Mouse (Mus musculus) cerebellum, adult 11 months (tissue): ENCODE measurements around the gene Tmbim4.

ENCODE experiments used
- DNase-seq: peaks from one replicate; pipeline ENCODE4 v3.0.0; 2022

The Tmbim4 gene

DNA sequence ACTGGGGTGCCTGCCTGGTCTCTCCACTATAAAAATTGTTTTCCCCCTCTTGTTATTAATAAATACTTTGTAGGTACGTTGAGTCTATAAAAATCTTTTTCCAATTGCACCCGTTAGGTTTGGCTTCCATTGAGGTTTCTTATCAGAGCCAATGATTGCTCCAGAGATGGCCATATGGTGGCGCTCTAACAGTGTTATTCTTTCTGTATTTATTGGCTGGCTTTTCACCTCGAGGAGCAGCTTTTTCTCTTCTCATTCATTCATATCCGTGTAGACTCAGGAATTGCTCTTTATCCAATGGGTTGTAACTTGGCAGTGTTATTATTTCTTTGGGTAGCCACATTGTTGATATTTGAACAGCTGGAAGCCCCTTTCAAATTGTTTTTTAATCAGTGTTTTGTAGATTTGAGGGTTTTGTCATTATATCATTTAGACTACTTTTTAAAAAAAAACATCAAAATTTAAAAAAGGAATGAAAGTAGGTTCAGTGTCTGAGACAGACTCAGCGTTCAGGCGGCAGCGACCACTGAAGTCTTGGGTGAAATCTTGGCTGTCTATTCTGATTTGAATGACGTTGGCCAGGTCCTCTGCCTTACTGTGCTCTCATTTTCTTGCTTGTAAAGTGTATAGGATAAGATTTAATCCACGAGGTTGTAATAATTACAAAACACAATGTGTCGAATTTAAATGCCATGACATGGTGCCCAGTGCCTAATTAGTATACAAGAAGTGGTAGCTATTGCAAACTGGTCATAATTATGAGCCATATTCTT lies 49.7 kb downstream of the Tmbim4 start:
- DNase-seq = no peak

DNA sequence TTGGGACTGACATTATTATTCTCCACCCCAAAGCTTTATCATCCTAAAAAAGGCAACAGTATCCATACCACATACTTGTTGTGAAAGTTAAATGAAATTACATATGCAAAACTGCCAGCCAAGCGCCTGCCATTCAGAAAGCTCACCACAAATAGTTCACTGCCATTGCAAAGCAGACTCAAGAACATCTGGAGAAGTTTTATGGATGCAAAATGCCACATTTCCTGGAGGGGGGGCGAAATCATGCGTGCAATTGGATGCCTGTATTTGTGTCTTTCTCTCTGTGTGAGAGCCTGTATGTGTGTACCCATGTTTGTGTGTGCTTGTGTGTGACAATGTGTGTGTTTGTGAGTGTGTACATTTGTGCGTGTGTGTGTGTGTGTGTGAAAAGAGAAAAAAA lies 50.4 kb downstream of the Tmbim4 start:
- no peak for DNase-seq

DNA sequence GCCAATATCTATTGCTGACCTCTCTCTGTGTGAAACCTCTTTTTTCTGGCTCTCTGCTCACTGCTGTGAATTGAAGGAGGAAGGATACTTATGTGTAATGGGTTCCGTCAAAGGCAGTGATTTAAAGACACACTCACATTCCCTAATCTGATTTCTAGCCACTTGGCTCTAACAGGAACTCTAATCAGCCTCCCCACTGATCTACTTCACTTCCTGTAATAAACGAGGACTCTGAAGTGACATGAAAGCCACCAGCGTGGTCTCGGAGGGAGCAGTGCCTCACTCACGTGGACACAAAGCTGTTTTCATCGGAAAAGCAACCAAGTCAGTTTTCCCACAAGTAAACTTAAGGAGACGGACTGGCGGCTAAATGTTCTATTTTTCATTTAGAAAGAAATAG lies 51.4 kb downstream of the Tmbim4 start:
- no peak for DNase-seq

DNA sequence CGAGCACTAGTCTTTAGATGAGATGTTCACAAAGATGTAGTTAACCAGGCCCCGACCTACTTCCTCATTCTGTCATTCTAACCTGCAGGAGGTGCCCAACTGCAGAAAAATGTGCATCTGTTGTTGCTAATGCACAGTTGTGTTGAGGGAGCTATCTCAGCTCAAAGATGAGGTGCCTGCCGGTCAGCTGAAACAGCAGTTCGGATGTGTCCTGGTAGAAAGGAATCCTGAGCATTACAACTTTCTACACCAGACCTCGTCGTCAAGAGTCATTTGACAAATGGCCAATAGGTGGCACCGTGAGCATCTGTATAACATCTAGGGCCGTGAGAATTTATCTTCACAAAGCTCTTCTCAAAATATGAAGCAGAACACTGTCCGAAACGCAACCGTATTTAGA lies 55.8 kb downstream of the Tmbim4 start:
- no peak for DNase-seq

DNA sequence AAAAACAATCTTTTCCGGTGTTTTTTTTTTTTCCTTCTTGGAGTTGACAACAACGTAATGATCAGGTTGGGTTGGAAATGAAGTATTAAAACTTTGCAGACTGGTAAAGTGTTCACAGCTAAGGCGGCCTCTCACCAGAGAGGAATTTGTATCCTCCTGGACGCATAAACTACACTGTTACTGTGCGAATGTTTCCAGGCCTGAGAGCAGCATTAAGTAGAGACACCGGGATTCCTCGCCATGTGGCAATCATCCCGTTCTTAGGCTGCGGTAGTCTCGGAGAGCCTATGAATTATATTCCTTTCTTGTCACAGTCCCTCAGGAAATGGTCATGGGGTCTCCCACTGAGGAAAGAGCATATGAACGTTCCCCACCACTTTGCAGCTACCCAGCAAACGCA lies 66.4 kb downstream of the Tmbim4 start:
- DNase-seq = no peak

DNA sequence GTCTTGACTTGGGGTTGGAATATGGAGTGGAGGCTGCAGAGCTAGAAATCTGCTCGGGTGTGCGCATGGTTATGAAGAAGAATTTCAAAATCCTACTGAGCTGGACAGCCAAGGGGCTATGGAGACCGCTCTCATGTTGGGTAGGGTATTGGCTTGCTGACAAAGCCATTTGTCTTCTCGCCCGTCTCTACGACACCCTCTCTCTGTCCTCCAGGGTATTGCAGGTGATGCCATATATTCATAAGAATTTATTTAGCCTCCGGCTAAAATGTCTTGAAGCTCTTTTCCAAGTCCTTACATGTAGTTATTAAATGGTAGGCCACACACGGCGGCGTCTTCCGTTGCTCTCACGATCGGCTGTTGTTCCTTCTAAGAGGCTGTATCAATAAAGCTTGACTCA lies 68.6 kb downstream of the Tmbim4 start:
- no peak for DNase-seq

DNA sequence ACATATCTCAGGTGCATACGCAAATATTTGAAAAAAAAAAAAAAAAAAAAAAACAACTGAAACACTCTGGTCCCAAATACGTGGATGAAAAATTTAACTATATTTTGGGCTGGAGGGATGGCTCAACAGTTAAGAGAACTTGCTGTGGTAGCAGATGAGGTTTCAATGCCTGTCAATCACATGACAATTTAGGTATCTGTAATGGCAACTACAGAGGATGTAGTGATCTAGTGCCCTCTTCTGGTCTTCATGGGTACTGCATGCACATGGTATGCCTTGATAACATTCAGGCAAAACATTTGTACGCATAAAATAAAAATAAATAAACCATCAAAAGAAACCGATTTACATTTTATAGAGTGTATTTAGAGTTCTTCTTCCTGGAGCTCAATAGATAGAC lies 69.4 kb downstream of the Tmbim4 start:
- no peak for DNase-seq

DNA sequence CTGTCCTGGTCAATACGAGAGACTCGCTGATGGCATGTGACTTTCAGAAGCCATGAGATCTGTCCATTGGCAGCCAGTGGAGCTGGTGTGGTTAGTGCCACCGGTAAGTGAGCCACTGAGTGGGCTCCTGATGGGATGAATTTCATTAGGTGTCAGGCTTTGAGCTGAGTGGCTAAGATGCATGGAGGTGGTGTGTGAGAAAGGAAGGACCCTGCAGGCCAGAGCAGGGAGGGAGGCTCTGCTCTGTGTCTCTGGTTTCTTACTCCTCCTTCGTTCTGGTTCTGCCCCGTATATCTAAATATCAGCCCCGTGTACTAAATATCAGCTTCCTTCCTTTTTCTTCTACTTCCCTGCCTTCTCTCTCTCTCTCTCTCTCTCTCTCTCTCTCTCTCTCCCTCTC lies 69.9 kb downstream of the Tmbim4 start:
- DNase-seq = no peak

DNA sequence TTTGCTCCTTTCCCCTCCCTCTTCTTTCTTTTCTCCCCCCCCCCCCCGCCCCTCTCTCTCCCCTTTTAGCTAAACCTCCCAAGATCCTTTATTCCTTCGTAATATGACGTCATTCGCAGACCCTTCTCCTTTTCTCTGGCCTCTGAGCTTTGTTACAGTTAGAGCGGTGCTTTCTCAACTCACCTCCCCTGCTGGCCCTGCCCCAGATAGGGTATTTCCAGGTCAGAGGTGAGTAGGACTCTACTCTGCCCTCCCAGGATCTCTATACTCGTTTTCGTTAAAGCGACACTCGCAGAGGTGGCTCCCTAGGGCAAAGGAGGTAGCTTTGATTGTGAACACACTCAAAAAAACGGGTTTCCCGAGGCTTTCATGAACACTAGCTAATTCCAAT lies 70.5 kb downstream of the Tmbim4 start:
- DNase-seq = no peak

DNA sequence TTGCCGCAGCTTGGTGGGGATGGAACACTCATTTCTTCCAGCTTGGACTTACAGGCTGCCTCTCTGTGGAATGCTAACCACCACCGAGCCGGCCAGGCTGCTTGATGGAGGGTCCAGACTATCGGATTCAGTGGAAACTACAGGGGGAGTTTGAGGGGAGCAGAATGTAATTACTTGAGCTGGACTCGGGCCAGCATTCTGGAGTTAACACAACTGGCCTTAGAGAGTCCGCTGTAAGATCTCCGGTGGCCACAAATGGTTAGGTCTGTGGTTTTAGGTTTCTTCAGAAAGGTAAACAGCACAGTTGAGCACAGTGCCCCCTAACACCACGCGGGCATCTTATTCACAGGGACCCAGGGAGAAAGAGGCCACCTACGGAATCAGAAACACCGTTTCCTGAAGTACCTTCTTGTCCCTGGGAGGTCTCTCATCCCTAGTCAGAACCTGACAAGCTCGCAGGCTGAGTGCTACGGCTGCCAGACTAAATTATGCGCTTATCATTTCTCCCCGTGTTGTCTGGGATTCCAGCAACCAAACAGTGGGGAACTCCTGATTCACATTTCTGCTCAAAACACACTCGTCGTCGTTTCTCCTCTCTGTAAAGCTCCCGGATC lies 71.0 kb downstream of the Tmbim4 start:
- no peak for DNase-seq

DNA sequence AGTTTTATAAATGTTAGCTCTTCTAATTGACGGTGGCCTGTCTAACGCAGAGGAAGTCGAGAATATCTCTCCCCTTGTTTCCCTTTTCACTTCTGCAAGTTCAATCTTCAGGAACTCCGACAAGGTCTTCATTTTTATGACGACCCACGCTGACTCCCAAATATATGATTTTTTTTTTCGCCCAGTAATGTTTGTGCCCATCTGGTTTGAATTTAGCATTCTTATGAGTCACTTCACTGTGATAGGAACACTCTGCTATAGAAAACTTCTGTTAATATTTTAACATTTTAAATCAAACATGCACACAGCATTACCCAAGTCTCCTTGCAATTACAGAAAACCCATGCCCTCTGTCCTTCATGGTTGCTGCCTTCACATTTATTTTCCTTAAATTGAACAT lies 71.9 kb downstream of the Tmbim4 start:
- DNase-seq = no peak
